ENCODE assay signal across 10 mouse cellular contexts in genomic region chr8:4511429-4512115, GRCm38 (mm10). TPM values are rescaled to one million over a fixed set of nuclear protein-coding genes. Genes with fewer than 3 reads are reported as not detected.
DNase-seq lines count a peak whose midpoint lies in the region; ATAC-seq and TF ChIP-seq lines count a peak whose summit lies in the region.
"Had no signal": no experiment of that assay in that cellular context is flagged by ENCODE, and none has a peak within 500 bp of the region (broad histone marks: within the 10 kb centered on the region; RNA-seq: fewer than 3 reads in every experiment).

No protein-coding gene starts in this region.

- ATAC-seq in kidney, postnatal 0 days (replicated peaks; ENCODE audit: low FRiP score, low read depth), result no peak
- peak; percentile 31 for ATAC-seq in forebrain, embryonic 11.5 days (replicated peaks; ENCODE audit: low FRiP score)
- no peak for ATAC-seq in limb, embryonic 15.5 days (ENCODE audit: insufficient number of reproducible peaks, low FRiP score, low TSS enrichment, low read depth)
- ATAC-seq in granulocyte monocyte progenitor cell, adult 5-6 weeks (replicated peaks; ENCODE audit: poor library complexity, severe bottlenecking), result no peak

- H3K4me3 ChIP-seq in kidney, postnatal 0 days (replicated peaks; ENCODE audit: low read depth, low read length), result no peak overlapping the region
- no peak overlapping the region for H3K4me3 ChIP-seq in forebrain, embryonic 11.5 days (ENCODE audit: low read depth, low read length)
- H3K4me3 ChIP-seq in limb, embryonic 15.5 days, result no peak overlapping the region

- no peak for TF ChIP-seq CTCF in kidney, postnatal 0 days (IDR thresholded peaks at IDR 0.05; ENCODE audit: low read depth)

- H3K36me3 ChIP-seq in kidney, postnatal 0 days (ENCODE audit: insufficient read depth, low read length), result no peaks in the 10 kb centered on the region
- H3K36me3 ChIP-seq in forebrain, embryonic 11.5 days (ENCODE audit: control insufficient read depth, insufficient read depth, low read length), result no peaks in the 10 kb centered on the region
- H3K36me3 ChIP-seq in limb, embryonic 15.5 days, result no peaks in the 10 kb centered on the region

- 25% methylated on average over 2 of the region's 2 CpGs for WGBS in kidney, postnatal 0 days
- WGBS in forebrain, embryonic 11.5 days, result 16% methylated on average over 2 of the region's 2 CpGs
- WGBS in limb, embryonic 15.5 days, result 13% methylated on average over 2 of the region's 2 CpGs

- 0 out of 2 replicates have a peak, but pooled peaks cover 6% of the 10 kb centered on the region for H3K4me1 ChIP-seq in kidney, postnatal 0 days (replicated peaks; ENCODE audit: insufficient read depth, low read length)
- H3K4me1 ChIP-seq in forebrain, embryonic 11.5 days (replicated peaks; ENCODE audit: control insufficient read depth, insufficient read depth, low read length), result peaks cover 9% of the 10 kb centered on the region; the same call in 1 of the 2 replicates
- peaks cover 21% of the 10 kb centered on the region for H3K4me1 ChIP-seq in limb, embryonic 15.5 days

- no peaks in the 10 kb centered on the region for H3K27me3 ChIP-seq in kidney, postnatal 0 days (ENCODE audit: insufficient read depth, low read length)
- H3K27me3 ChIP-seq in forebrain, embryonic 11.5 days (ENCODE audit: control insufficient read depth, insufficient read depth, low read length), result no peaks in the 10 kb centered on the region
- H3K27me3 ChIP-seq in limb, embryonic 15.5 days, result no peaks in the 10 kb centered on the region

- DNase-seq in embryo, embryonic 9.5 days (ENCODE audit: extremely low spot score), result peak; percentile 6
- no peak for DNase-seq in embryo, embryonic 11 days
- peak; percentile 12 for DNase-seq in kidney, postnatal 0 days (ENCODE audit: low spot score)
- no peak for DNase-seq in kidney, postnatal 10 days
- DNase-seq in forebrain, embryonic 11.5 days (ENCODE audit: low spot score), result no peak
- DNase-seq in adrenal gland, postnatal 10 days, result no peak
- DNase-seq: cerebellum, adult 9-11 months; kidney, postnatal 25 days had no signal

- no peak overlapping the region for H3K4me2 ChIP-seq in kidney, postnatal 0 days (ENCODE audit: low read length)
- 0 out of 2 replicates have a peak overlapping the region, but pooled peaks have one; percentile 15 for H3K4me2 ChIP-seq in forebrain, embryonic 11.5 days (ENCODE audit: low read depth, low read length, severe bottlenecking)
- 0 out of 2 replicates have a peak overlapping the region, but pooled peaks have one; percentile 5 for H3K4me2 ChIP-seq in limb, embryonic 15.5 days

- H3K27ac ChIP-seq in kidney, postnatal 0 days, result peak overlapping the region; percentile 27
- peak overlapping the region; percentile 78 for H3K27ac ChIP-seq in forebrain, embryonic 11.5 days (ENCODE audit: low read depth, low read length)
- peak overlapping the region; percentile 72 for H3K27ac ChIP-seq in limb, embryonic 15.5 days

- 0 out of 2 replicates have a peak overlapping the region, but pooled peaks have one; percentile 0 for H3K9ac ChIP-seq in kidney, postnatal 0 days (ENCODE audit: low read depth, low read length)
- peak overlapping the region; percentile 12 for H3K9ac ChIP-seq in forebrain, embryonic 11.5 days (ENCODE audit: low read length)
- H3K9ac ChIP-seq in limb, embryonic 15.5 days, result no peak overlapping the region

- H3K9me3 ChIP-seq in kidney, postnatal 0 days (replicated peaks; ENCODE audit: low read length), result no peaks in the 10 kb centered on the region
- H3K9me3 ChIP-seq in forebrain, embryonic 11.5 days (ENCODE audit: control insufficient read depth, low read length), result no peaks in the 10 kb centered on the region
- H3K9me3 ChIP-seq in limb, embryonic 15.5 days, result no peaks in the 10 kb centered on the region

RNA-seq across cellular contexts. Expression of gene Cers4, which starts 18.7 kb away (rescaled TPM):
- polyA plus RNA-seq in kidney, postnatal 0 days (2015; fragmentation: Nextera tagmentation; extraction: Ambion mirVana), result 18.8 and 19.9 TPM in 2 replicates
- polyA plus RNA-seq in forebrain, embryonic 11.5 days (2014; fragmentation: Nextera tagmentation; extraction: Ambion mirVana), result 17.0 and 22.6 TPM in 2 replicates
- polyA plus RNA-seq in limb, embryonic 15.5 days (2015; fragmentation: Nextera tagmentation; extraction: Ambion mirVana), result 14.7 and 15.3 TPM in 2 replicates
- total RNA-seq in adrenal gland, postnatal 10 days (2021), result 10 to 100 TPM; 14.4 to 24.0 TPM
- 4.6 and 10.0 TPM in 2 replicates for total RNA-seq in granulocyte monocyte progenitor cell, adult 5-6 weeks (2014; fragmentation: Nextera tagmentation)
- total RNA-seq in granulocyte monocyte progenitor cell, adult 5-6 weeks (2017), result 2.8 and 5.1 TPM in 2 replicates

Comparison
In these comparisons a context has a peak if more than half of its experiments do, and no peak if none do; other contexts are left out.
1. DNase-seq: peak in embryo, embryonic 9.5 days (single experiment) and kidney, postnatal 0 days (single experiment); none in embryo, embryonic 11 days (single experiment), kidney, postnatal 10 days (single experiment), forebrain, embryonic 11.5 days (single experiment) and adrenal gland, postnatal 10 days (single experiment).
2. H3K27ac ChIP-seq: peak in every context shown above with its lines; median percentile 78 in forebrain, embryonic 11.5 days; 72 in limb, embryonic 15.5 days; 27 in kidney, postnatal 0 days.